Mouse (Mus musculus) liver, embryonic 15.5 days (tissue): ENCODE results near the gene Stx12. TPM values are rescaled to one million over a fixed set of nuclear protein-coding genes. Genes with fewer than 3 reads are reported as not detected.
"Not testable (repeated sequence)": the region's sequence is repeated elsewhere in the genome, so short reads cannot be mapped to it uniquely, and the experiment has no call there.

Experiments
- ATAC-seq: fragments of 200-750 bp; cut with Nextera tagmentation; 2 replicates; pipeline ENCODE4 v1.8.0; 2017; ENCODE audit warnings: moderate number of reproducible peaks, mild to moderate bottlenecking, moderate library complexity; ENCODE audit not compliant: insufficient read depth
- H3K27ac ChIP-seq: fragments of 300-500 bp; sonication (generic); replicated peaks from 2 replicates; pipeline ENCODE4 v1.5.1; 2015; ENCODE audit warnings: mild to moderate bottlenecking, inconsistent platforms
- H3K27me3 ChIP-seq: fragments of 300-500 bp; sonication (generic); 2 replicates; pipeline ENCODE4 v1.6.1; 2015; ENCODE audit warnings: mild to moderate bottlenecking, inconsistent platforms
- H3K36me3 ChIP-seq: fragments of 300-500 bp; sonication (generic); replicated peaks from 2 replicates; pipeline ENCODE4 v1.6.1; 2015; ENCODE audit warnings: moderate library complexity, mild to moderate bottlenecking, inconsistent platforms
- H3K4me1 ChIP-seq: fragments of 300-500 bp; sonication (generic); replicated peaks from 2 replicates; pipeline ENCODE4 v1.6.1; 2015; ENCODE audit warnings: inconsistent platforms
- H3K4me2 ChIP-seq: fragments of 300-500 bp; sonication (generic); 2 replicates; pipeline ENCODE4 v1.6.1; 2015; ENCODE audit warnings: moderate library complexity, mild to moderate bottlenecking, inconsistent platforms
- H3K4me3 ChIP-seq: fragments of 300-500 bp; sonication (generic); replicated peaks from 2 replicates; pipeline ENCODE4 v1.5.1; 2015; ENCODE audit warnings: mild to moderate bottlenecking, inconsistent platforms
- H3K9ac ChIP-seq: fragments of 300-500 bp; sonication (generic); 2 replicates; pipeline ENCODE4 v1.6.1; 2015; ENCODE audit warnings: moderate library complexity, mild to moderate bottlenecking, inconsistent platforms
- H3K9me3 ChIP-seq: fragments of 300-500 bp; sonication (generic); replicated peaks from 2 replicates; pipeline ENCODE4 v1.6.1; 2016; ENCODE audit warnings: inconsistent platforms
- WGBS: fragments of 180-500 bp; shearing (Covaris S2); methylation state at CpG from one replicate; pipeline ENCODE4 v1.1.7; 2015; ENCODE audit warnings: mixed read lengths; ENCODE audit not compliant: insufficient replicate concordance; 5-methylcytosine and 5-hydroxymethylcytosine counted together
- polyA plus RNA-seq: library from polyadenylated mRNA; unstranded; fragments of >200 nt; fragmentation: Nextera tagmentation; extraction: Ambion mirVana; gene quantifications from 2 replicates; pipeline ENCODE4 v1.2.1, GENCODE M21; 2015

Gene Stx12
- 14.8 and 15.9 TPM in 2 replicates for polyA plus RNA-seq

GRCm38 (mm10) chr4:132884064-132884843, at the start of gene Stx12:
Gene Stx12, minus strand, starts transcription at chr4:132884509.
- Histone ChIP-seq H3K9ac (peak within 1 kb of the TSS; percentile 91), H3K27ac (peak within 1 kb of the TSS; percentile 92), H3K9me3 (no peaks in the 10 kb centered on the region), H3K4me2 (peak within 1 kb of the TSS; percentile 96), H3K4me1 (peaks cover 36% of the 10 kb centered on the region), H3K4me3 (peak within 1 kb of the TSS; percentile 89), H3K27me3 (no peaks in the 10 kb centered on the region), H3K36me3 (peaks cover 20% of the 10 kb centered on the region)
- ATAC-seq = peak; percentile 95
- under 1% methylated on average over 72 of the region's 72 CpGs for WGBS

GRCm38 (mm10) chr4:132932752-132933404, 48.6 kb upstream of the Stx12 start:
- Histone ChIP-seq H3K27me3 (peaks cover 13% of the 10 kb centered on the region), H3K4me3 (no peak overlapping the region), H3K36me3 (no peaks in the 10 kb centered on the region), H3K9ac (no peak overlapping the region), H3K4me1 (no peaks in the 10 kb centered on the region), H3K9me3 (no peaks in the 10 kb centered on the region), H3K4me2 (no peak overlapping the region), H3K27ac (no peak overlapping the region)
- ATAC-seq = no peak
- 58% methylated on average over 4 of the region's 4 CpGs for WGBS

- no peak overlapping the region for H3K9ac ChIP-seq
- H3K27me3 ChIP-seq = peaks cover 8% of the 10 kb centered on the region
- H3K4me1 ChIP-seq = no peaks in the 10 kb centered on the region
- WGBS = 10% methylated on average over 8 of the region's 8 CpGs
- no peak overlapping the region for H3K4me2 ChIP-seq
- no peaks in the 10 kb centered on the region for H3K9me3 ChIP-seq
- H3K36me3 ChIP-seq = no peaks in the 10 kb centered on the region
- no peak overlapping the region for H3K4me3 ChIP-seq
- no peak for ATAC-seq
- no peak overlapping the region for H3K27ac ChIP-seq
Measured at GRCm38 (mm10) chr4:132930784-132931183, 46.5 kb upstream of the Stx12 start.

- H3K27me3 ChIP-seq, H3K36me3 ChIP-seq, H3K4me3 ChIP-seq, H3K27ac ChIP-seq, ATAC-seq, H3K9ac ChIP-seq, H3K4me2 ChIP-seq, H3K9me3 ChIP-seq: not testable (repeated sequence)
- 54% methylated on average over 2 of the region's 2 CpGs for WGBS
- peaks cover 19% of the 10 kb centered on the region for H3K4me1 ChIP-seq
Measured at GRCm38 (mm10) chr4:132926520-132926919, 42.2 kb upstream of the Stx12 start.

GRCm38 (mm10) chr4:132922558-132923008, 38.3 kb upstream of the Stx12 start, which contains the start of gene Fam76a:
Gene Fam76a, minus strand, starts transcription at chr4:132922558.
- peak within 1 kb of the TSS; percentile 87 for H3K4me3 ChIP-seq
- peak within 1 kb of the TSS; percentile 90 for H3K9ac ChIP-seq
- peak within 1 kb of the TSS; percentile 99 for H3K27ac ChIP-seq
- H3K9me3 ChIP-seq = no peaks in the 10 kb centered on the region
- H3K36me3 ChIP-seq = peaks cover 23% of the 10 kb centered on the region
- H3K4me2 ChIP-seq = peak within 1 kb of the TSS; percentile 80
- H3K27me3 ChIP-seq = no peaks in the 10 kb centered on the region
- WGBS = under 1% methylated on average over 53 of the region's 53 CpGs
- peaks cover 37% of the 10 kb centered on the region for H3K4me1 ChIP-seq
- peak; percentile 98 for ATAC-seq

- H3K9ac ChIP-seq = peak overlapping the region; percentile 90
- H3K27me3 ChIP-seq = no peaks in the 10 kb centered on the region
- no peaks in the 10 kb centered on the region for H3K9me3 ChIP-seq
- H3K4me1 ChIP-seq = peaks cover 37% of the 10 kb centered on the region
- peaks cover 27% of the 10 kb centered on the region for H3K36me3 ChIP-seq
- H3K4me3 ChIP-seq = peak overlapping the region; percentile 87
- under 1% methylated on average over 49 of the region's 50 CpGs for whole genome bisulfite sequencing
- peak; percentile 67 for ATAC-seq
- H3K4me2 ChIP-seq = peak overlapping the region; percentile 80
- peak overlapping the region; percentile 99 for H3K27ac ChIP-seq
Measured at GRCm38 (mm10) chr4:132922061-132922530, 37.8 kb upstream of the Stx12 start.

GRCm38 (mm10) chr4:132921488-132921887, 37.2 kb upstream of the Stx12 start:
- Histone ChIP-seq H3K4me1 (peaks cover 37% of the 10 kb centered on the region), H3K4me2 (peak overlapping the region; percentile 80), H3K4me3 (peak overlapping the region; percentile 87), H3K27ac (peak overlapping the region; percentile 99), H3K9ac (peak overlapping the region; percentile 90), H3K36me3 (peaks cover 31% of the 10 kb centered on the region), H3K27me3 (no peaks in the 10 kb centered on the region), H3K9me3 (no peaks in the 10 kb centered on the region)
- ATAC-seq = no peak
- 30% methylated on average over 12 of the region's 12 CpGs for WGBS

GRCm38 (mm10) chr4:132920171-132920570, 35.9 kb upstream of the Stx12 start:
- no peak for ATAC-seq
- H3K9me3 ChIP-seq = no peaks in the 10 kb centered on the region
- H3K4me1 ChIP-seq = peaks cover 37% of the 10 kb centered on the region
- no peaks in the 10 kb centered on the region for H3K27me3 ChIP-seq
- WGBS = 67% methylated on average over 4 of the region's 4 CpGs
- peaks cover 43% of the 10 kb centered on the region for H3K36me3 ChIP-seq
- H3K4me3 ChIP-seq = no peak overlapping the region
- peak overlapping the region; percentile 35 for H3K27ac ChIP-seq
- no peak overlapping the region for H3K9ac ChIP-seq
- no peak overlapping the region for H3K4me2 ChIP-seq

GRCm38 (mm10) chr4:132918493-132918892, 34.2 kb upstream of the Stx12 start:
- not testable (repeated sequence) for H3K27ac ChIP-seq, H3K4me2 ChIP-seq, H3K27me3 ChIP-seq, H3K4me3 ChIP-seq, H3K9me3 ChIP-seq, H3K9ac ChIP-seq, ATAC-seq
- peaks cover 60% of the 10 kb centered on the region for H3K36me3 ChIP-seq
- 75% methylated on average over 6 of the region's 6 CpGs for WGBS
- peaks cover 26% of the 10 kb centered on the region for H3K4me1 ChIP-seq

- Histone ChIP-seq H3K4me1 (no peaks in the 10 kb centered on the region), H3K9ac (no peak overlapping the region), H3K4me2 (no peak overlapping the region), H3K36me3 (peaks cover 92% of the 10 kb centered on the region), H3K9me3 (no peaks in the 10 kb centered on the region), H3K4me3 (no peak overlapping the region), H3K27ac (no peak overlapping the region), H3K27me3 (no peaks in the 10 kb centered on the region)
- no peak for ATAC-seq
- 73% methylated on average over 6 of the region's 6 CpGs for WGBS
Measured at GRCm38 (mm10) chr4:132912156-132912555, 27.8 kb upstream of the Stx12 start.

GRCm38 (mm10) chr4:132905843-132906360, 21.6 kb upstream of the Stx12 start:
- Histone ChIP-seq H3K9me3 (no peaks in the 10 kb centered on the region), H3K4me2 (no peak overlapping the region), H3K4me3 (no peak overlapping the region), H3K27me3 (no peaks in the 10 kb centered on the region), H3K4me1 (peaks cover 4% of the 10 kb centered on the region; the same call in 1 of the 2 replicates), H3K36me3 (peaks cover 78% of the 10 kb centered on the region), H3K27ac (no peak overlapping the region), H3K9ac (no peak overlapping the region)
- no peak for ATAC-seq
- WGBS = 82% methylated on average over 5 of the region's 5 CpGs
